Mouse (Mus musculus): ENCODE data around the gene Batf3.
"Not testable (repeated sequence)": the region's sequence is repeated elsewhere in the genome, so short reads cannot be mapped to it uniquely, and the experiment has no call there.

The Batf3 gene

DNA sequence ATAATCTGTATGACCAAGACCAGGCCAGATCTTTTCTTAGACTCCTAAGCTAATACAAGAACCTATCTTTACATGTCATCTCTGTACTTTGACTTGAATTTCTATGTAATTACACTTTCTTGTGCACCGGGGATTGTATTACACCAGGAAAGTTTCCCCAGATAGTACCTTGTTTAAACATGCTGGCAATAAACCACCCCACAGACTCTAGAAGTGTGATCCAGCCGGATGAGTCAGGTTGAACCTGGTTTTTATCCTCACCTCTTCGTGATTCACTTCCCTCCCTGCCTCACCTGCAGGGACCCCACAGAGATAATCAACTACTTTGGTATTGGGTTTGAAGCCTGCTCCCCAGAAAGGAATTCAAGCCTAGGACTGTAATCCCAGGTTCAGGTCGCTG lies 37.8 kb downstream of the Batf3 start:
- DNase-seq, result no peak

DNA sequence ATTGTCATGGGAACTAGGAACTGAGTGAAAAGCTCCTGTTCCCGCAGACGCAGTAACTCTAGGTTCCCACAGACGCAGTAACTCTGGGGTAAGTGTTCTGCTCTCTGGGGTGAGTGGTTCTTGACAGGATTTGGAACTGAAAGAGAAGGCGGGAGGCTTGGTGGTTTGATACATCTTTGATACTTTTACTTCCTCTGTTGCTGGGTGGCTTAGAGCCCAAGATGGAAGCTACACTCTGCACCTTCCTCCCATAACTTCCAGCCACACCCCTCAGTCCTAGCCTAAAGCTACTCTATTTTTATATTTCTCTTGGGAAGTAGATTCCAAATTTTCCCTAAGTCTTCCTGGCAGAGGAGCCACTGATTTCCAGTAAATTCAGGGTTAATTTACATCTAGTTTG lies 40.8 kb downstream of the Batf3 start:
- DNase-seq, result no peak

DNA sequence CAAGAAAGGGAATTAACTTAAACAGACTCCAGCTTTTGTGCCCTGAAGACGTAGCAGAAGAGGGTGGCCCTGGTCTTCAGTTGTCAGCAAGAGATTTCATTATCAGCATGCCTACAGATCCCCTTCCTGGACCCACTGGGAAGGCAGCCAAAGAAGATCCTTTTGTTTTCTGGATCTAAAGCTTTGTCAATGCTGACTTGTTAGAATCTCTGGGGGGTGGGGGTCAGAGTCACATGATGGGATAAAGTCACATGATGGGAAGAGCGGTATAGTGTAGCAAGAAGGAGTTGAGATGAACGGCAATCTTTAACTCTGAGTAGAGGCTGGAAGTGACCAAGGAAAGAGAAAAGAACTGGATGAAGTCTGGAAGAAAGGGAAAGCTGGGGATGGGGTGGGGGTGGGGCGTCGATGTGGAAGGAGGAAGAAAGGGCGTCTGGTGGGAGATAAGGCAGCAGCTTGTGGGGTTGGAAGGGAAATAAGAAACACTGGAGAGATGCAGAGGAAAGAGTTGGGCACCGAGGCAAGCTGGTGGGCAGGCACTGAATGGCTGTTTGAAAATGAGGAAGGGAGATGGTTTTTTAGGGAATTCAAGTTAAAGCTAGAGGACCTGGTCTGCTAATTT lies 41.3 kb downstream of the Batf3 start:
- DNase-seq, result no peak

DNA sequence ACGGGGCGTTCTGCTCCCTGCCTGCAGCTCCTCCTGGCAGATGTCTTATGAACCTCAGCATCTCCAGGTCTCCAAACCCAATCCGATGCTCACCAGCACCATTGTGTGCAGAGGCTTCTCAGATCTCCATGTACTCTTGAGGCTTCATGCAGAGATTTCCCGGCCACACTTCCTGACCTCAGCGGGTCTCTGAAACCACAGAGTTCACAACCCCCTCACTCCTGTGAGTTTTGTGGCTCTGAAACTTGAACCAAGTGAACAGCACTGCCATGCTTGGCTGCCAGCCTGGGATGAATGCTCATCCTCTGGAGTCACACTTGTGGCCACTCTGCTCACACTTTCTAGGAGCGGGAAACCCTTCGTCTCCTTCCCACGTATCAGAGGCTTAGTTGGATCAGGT lies 43.3 kb downstream of the Batf3 start:
- DNase-seq, result no peak

DNA sequence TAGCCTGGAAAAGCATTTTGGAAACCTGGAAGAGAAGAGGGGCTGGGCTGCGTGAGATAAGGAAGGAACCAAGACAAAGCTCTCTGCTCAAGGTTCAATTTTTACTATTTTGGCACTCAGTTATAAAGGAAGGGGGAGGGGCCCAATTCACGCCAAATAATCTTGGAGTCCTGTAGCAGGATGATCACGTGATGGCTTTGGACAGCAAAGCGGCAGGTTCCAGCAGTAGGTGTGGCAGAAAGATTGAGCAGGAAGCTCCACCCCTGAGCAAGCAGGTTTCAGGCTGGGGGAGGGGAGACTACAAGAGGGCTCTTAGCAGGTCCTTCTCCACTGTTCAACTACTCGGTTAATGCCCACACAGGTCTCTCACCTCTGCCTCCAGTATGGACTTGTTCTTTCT lies 51.8 kb downstream of the Batf3 start:
- DNase-seq, result not testable (repeated sequence)

DNA sequence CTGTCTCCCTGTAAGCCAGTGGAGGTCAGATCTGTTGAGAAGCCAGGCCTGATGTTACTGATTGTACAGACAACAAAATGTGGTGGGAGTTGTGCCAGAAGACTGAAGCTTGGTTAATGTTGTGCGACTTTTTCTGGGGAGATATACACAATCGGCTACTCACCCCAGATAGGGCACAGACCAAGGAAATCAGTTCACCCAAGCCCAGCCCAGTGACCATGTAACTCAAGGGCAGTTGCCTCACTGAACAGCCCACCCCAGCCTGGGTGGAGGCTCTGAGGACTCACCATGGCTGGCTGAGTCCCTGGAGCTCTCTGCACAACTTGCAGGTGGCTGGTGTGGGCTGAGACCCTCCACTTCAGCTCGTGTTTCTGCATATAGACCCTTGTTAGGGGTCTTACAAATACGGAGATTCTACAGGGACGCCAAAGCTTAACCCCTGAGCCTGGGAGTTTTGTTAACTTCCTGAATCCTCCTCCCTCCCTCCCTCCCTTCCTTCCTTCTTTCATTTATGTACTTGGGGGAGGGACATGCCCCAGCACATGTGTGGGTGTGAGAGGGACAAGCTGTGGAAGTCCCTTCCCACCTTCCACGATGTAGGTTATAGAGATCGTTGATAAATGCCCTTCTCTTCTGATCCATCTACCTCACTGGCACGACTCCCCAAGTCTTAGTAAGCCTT lies 53.4 kb downstream of the Batf3 start:
- DNase-seq, result no peak

DNA sequence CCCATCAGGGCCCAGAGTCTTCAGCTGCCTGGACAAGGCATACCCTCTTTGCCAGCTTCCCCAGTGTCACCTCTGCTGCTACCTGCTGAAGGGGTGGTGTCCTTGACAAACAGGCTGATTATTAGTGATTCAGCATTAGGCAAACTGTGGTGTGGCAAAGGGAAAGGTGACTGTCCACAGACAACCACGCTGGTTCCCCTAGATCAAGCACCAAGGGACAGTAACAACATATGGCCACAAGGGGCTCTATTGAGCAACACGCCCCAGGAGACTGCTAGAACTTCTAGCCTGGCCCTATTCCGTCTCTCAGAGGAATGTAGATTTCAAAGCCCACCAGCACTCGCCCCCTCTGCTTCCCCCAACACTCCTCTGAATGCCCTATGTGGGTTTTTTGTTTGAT lies 55.4 kb downstream of the Batf3 start:
- peak; percentile 47 for DNase-seq

DNA sequence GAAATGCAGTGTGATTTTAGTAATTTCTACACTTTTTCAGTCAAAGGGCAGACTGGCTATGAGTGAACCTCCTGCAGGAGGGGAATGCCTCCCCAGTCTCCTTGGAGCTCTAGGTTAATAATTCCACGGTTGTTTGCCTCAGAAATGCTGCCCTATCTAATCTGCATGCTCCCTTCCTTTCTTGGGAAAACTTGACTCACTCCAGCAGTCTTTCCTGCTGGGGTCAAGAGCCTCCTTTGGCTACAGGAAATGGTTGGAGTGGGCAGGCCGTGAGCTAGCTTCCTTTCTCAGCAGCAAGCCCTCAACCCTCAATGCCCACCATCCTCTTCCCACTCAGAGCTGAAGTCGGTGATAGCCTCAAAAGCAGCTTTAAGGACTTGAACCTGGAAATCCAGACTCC lies 56.7 kb downstream of the Batf3 start:
- no peak for DNase-seq

All from kidney, postnatal 14 days (tissue).